Mouse (Mus musculus) liver, embryonic 14.5 days (tissue): ENCODE data around the gene Fam57b. TPM values are rescaled to one million over a fixed set of nuclear protein-coding genes. Genes with fewer than 3 reads are reported as not detected.

Experiments
- ATAC-seq: fragments of 200-750 bp; cut with Nextera tagmentation; 2 replicates; pipeline ENCODE4 v1.8.0; 2017; ENCODE audit warnings: moderate number of reproducible peaks, mild to moderate bottlenecking, moderate library complexity; ENCODE audit not compliant: insufficient read depth
- DNase-seq, 3 experiments: peaks; one replicate each; pipeline ENCODE4 v3.0.0-alpha.2; 2012 to 2013; ENCODE audit warnings: low read depth in 3 of 3, low spot score in 3 of 3
- H3K27ac ChIP-seq: fragments of 300-500 bp; sonication (generic); 2 replicates; pipeline ENCODE4 v1.5.1; 2014; ENCODE audit warnings: moderate library complexity, mild to moderate bottlenecking, control low read depth, inconsistent platforms
- H3K27me3 ChIP-seq: fragments of 300-500 bp; sonication (generic); 2 replicates; pipeline ENCODE4 v1.6.1; 2014; ENCODE audit warnings: mild to moderate bottlenecking, low read length, moderate library complexity; ENCODE audit not compliant: control insufficient read depth, insufficient read depth
- H3K36me3 ChIP-seq: fragments of 300-500 bp; sonication (generic); replicated peaks from 2 replicates; pipeline ENCODE4 v1.6.1; 2014; ENCODE audit warnings: low read depth; ENCODE audit not compliant: control insufficient read depth, insufficient read depth
- H3K4me1 ChIP-seq, 2 experiments: fragments of 200-500 bp in 1 of 2; fragments of 300-500 bp in 1 of 2; sonication (generic) in 1 of 2; replicated peaks; 2 replicates each; pipeline ENCODE4 v1.6.1; 2012 to 2014; ENCODE audit warnings: antibody characterized with exemption in 1 of 2, inconsistent platforms in 1 of 2, low read length in 1 of 2; ENCODE audit not compliant: control insufficient read depth in 2 of 2, insufficient read depth in 2 of 2
- H3K4me2 ChIP-seq: fragments of 300-500 bp; sonication (generic); 2 replicates; pipeline ENCODE4 v1.6.1; 2014; ENCODE audit warnings: low read depth, mild to moderate bottlenecking, control low read depth, moderate library complexity
- H3K4me3 ChIP-seq, 2 experiments: fragments of 200-500 bp in 1 of 2; fragments of 300-500 bp in 1 of 2; sonication (generic) in 1 of 2; 2 replicates each; pipeline ENCODE4 v1.5.1; 2012 to 2014; ENCODE audit warnings: low read depth in 2 of 2, low read length in 2 of 2, mild to moderate bottlenecking in 2 of 2, control low read depth in 1 of 2, inconsistent platforms in 1 of 2, moderate library complexity in 1 of 2; ENCODE audit not compliant: insufficient read depth in 1 of 2
- H3K9ac ChIP-seq: fragments of 300-500 bp; sonication (generic); replicated peaks from 2 replicates; pipeline ENCODE4 v1.6.1; 2014; ENCODE audit warnings: mild to moderate bottlenecking, control low read depth, moderate library complexity
- H3K9me3 ChIP-seq: fragments of 300-500 bp; sonication (generic); 2 replicates; pipeline ENCODE4 v1.6.1; 2016; ENCODE audit warnings: low read length, mixed read lengths; ENCODE audit not compliant: control insufficient read depth
- CTCF ChIP-seq: IDR thresholded peaks from 2 replicates; pipeline ENCODE4 v1.5.1; 2016; ENCODE audit warnings: antibody characterized with exemption, low read depth, control low read depth
- EP300 ChIP-seq: IDR thresholded peaks from 2 replicates; pipeline ENCODE4 v1.6.1; 2016; ENCODE audit warnings: antibody characterized with exemption, low read depth
- WGBS: fragments of 180-500 bp; shearing (Covaris S2); extraction: QIAGEN DNeasy Blood & Tissue Kit; methylation state at CpG from one replicate; pipeline ENCODE4 v1.1.7; 2014; ENCODE audit not compliant: insufficient replicate concordance; 5-methylcytosine and 5-hydroxymethylcytosine counted together
- polyA plus RNA-seq, 2 experiments: library from polyadenylated mRNA; depleted of rRNA in 1 of 2; stranded (reverse) in 1 of 2; unstranded in 1 of 2; fragments of >200 nt; fragmentation: Nextera tagmentation in 1 of 2; extraction: Ambion mirVana in 1 of 2; gene quantifications; 2 replicates each; pipeline versions ENCODE4 v1.2.1 to v1.2.3; 2012 to 2014

The Fam57b gene
- polyA plus RNA-seq, 2 experiments = 0.19 TPM; not detected in 1

- Histone ChIP-seq H3K4me3 (no peak overlapping the region), H3K27me3 (no peaks in the 10 kb centered on the region), H3K36me3 (peaks cover 28% of the 10 kb centered on the region), H3K9ac (no peak overlapping the region), H3K4me1 (peaks cover 7 to 10% of the 10 kb centered on the region in 2 experiments), H3K4me2 (no peak overlapping the region), H3K27ac (no peak overlapping the region), H3K9me3 (no peaks in the 10 kb centered on the region)
- no peak for DNase-seq
- WGBS = 61% methylated on average over 11 of the region's 11 CpGs
- TF ChIP-seq EP300 (no peak), CTCF (no peak)
- no peak for ATAC-seq
These were observed 15.7 kb upstream of the Fam57b start for GRCm38 (mm10) chr7:126781661-126782370.

GRCm38 (mm10) chr7:126782693-126783092 lies 14.8 kb upstream of the Fam57b start:
- H3K9ac ChIP-seq = no peak overlapping the region
- peaks cover 7% of the 10 kb centered on the region in 2 experiments for H3K4me1 ChIP-seq
- ATAC-seq (no peak), DNase-seq (no peak)
- H3K4me2 ChIP-seq = no peak overlapping the region
- H3K27me3 ChIP-seq = no peaks in the 10 kb centered on the region
- 72% methylated on average over 13 of the region's 13 CpGs for whole genome bisulfite sequencing
- TF ChIP-seq CTCF (no peak), EP300 (no peak)
- peaks cover 36% of the 10 kb centered on the region for H3K36me3 ChIP-seq
- no peaks in the 10 kb centered on the region for H3K9me3 ChIP-seq
- no peak overlapping the region for H3K27ac ChIP-seq
- H3K4me3 ChIP-seq = no peak overlapping the region

DNA sequence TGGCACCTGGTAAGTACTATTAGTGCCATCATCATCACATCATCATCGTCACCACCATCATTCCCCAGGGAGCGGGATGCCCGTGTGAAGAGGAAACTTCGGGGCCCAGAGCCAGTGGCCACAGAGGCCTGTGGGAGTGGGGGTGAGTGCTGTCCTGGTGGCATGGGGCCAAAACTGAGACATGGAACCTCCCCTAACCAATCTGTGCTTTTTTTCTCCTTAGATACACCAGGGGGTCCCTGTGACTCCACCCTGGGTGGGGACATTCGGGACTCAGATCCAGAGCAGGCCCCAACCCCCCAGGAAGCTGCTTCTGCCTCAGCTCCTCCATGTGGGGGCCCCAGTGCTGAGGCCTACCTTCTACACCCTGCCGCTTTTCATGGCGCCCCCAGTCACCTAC lies 13.0 kb upstream of the Fam57b start:
- Histone ChIP-seq H3K4me3 (no peak overlapping the region), H3K27ac (no peak overlapping the region), H3K9me3 (no peaks in the 10 kb centered on the region), H3K9ac (no peak overlapping the region), H3K4me2 (no peak overlapping the region), H3K4me1 (peaks cover 7% of the 10 kb centered on the region in 2 experiments), H3K36me3 (peaks cover 38% of the 10 kb centered on the region), H3K27me3 (no peaks in the 10 kb centered on the region)
- TF ChIP-seq EP300 (no peak), CTCF (no peak)
- ATAC-seq = no peak
- 74% methylated on average over 7 of the region's 7 CpGs for WGBS
- no peak for DNase-seq

DNA sequence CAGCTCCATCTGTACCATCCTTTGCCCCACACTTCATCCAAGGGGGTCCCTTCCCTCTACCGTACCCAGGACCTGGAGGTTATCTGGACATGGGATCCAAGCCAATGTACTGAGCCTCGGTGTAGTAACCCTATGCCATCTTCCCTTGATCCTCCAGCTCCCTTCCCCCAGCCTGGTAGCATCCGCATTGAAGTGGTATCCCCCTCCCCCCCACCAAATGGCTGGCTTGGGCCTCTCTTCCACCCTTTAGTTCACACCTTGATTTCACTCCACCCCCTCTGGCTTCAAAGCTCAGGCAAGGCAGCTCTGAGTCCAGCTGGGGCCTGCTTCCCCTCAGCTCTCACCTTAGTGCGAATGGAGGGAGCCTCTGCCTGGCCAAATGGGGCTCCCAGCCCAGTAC lies 12.4 kb upstream of the Fam57b start:
- no peaks in the 10 kb centered on the region for H3K9me3 ChIP-seq
- no peak overlapping the region for H3K27ac ChIP-seq
- H3K4me2 ChIP-seq = no peak overlapping the region
- H3K9ac ChIP-seq = no peak overlapping the region
- H3K4me3 ChIP-seq = no peak overlapping the region
- DNase-seq = no peak
- 72% methylated on average over 4 of the region's 4 CpGs for WGBS
- no peaks in the 10 kb centered on the region for H3K27me3 ChIP-seq
- TF ChIP-seq CTCF (no peak), EP300 (no peak)
- ATAC-seq = no peak
- H3K36me3 ChIP-seq = peaks cover 44% of the 10 kb centered on the region
- H3K4me1 ChIP-seq = peaks cover 4 to 5% of the 10 kb centered on the region in 2 experiments

DNA sequence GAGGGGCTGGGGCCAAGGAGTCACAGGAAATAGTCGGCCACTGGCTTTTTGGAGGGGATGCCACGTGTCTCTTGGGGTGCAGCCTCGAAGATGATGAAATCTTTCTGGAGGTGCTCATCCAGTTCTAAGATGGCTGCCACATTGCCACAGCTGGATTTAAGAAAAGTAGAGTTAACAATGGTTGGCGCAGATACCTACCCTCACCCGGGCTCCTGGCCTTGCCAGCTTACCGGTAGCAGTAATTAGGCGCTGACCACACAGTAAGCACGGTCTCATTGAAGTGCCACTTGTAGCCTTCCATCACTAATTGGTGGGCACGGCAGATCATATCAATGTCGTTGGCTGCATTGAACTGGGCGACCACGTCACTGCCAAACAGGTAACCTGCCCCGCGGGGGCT lies 11.3 kb upstream of the Fam57b start:
- H3K27me3 ChIP-seq = no peaks in the 10 kb centered on the region
- H3K4me3 ChIP-seq = no peak overlapping the region
- DNase-seq = no peak
- no peak overlapping the region for H3K9ac ChIP-seq
- TF ChIP-seq CTCF (no peak), EP300 (no peak)
- WGBS = 86% methylated on average over 14 of the region's 14 CpGs
- no peak overlapping the region for H3K4me2 ChIP-seq
- ATAC-seq = no peak
- no peak overlapping the region for H3K27ac ChIP-seq
- peaks cover 48% of the 10 kb centered on the region for H3K36me3 ChIP-seq
- no peaks in the 10 kb centered on the region for H3K9me3 ChIP-seq
- peaks cover 4% of the 10 kb centered on the region in 2 experiments for H3K4me1 ChIP-seq
